Mouse (Mus musculus) forelimb bud, embryonic 11.5 days (tissue): ENCODE measurements at regions not wholly inside any gene's neighbourhood (a gene's known extent, or its start where the extent isn't known, plus 50 kb on each side); places are given as distances from the start of the nearest gene placed in this dataset.
"Not testable (repeated sequence)": the region's sequence is repeated elsewhere in the genome, so short reads cannot be mapped to it uniquely, and the experiment has no call there.

Experiments used
- DNase-seq: peaks from one replicate; pipeline ENCODE4 v3.0.0-alpha.2; 2012; ENCODE audit warnings: low read depth, low spot score

DNA sequence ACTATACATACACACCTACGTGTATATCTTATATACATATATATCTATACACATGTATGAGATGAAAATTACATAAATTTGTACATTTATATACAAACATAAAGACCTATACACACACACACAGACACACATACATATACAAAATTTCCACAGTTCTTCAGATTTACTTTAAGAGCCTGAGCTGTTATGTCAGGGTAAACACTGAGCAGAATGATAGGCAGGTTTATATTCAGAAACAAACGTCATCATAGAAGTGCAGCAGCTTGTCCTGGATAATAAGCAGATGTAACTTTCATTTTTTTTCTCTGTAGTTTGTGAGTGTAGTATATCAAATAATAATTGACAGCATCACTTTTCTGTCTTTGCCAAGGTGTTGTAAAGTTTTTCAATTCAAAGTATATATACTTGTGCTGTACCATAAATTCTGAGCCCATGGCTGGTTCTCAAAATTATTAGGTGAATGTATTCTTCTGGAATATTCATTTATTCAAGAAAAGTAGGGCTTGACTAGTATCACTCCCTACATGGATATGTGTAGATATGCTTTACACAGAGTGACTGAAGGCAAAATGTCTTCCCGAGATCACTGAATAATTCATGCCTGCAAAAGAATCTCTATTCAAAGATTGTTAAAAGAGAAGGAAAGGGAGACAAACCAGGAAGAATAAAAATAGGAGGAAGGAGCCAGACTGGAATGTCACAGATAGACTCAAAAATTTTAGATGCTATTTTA is 583.8 kb upstream of the Brinp3 start:
- no peak for DNase-seq

- no peak for DNase-seq
Measured at GRCm38 (mm10) chr1:145935798-145936197, 558.8 kb upstream of the Brinp3 start.

DNA sequence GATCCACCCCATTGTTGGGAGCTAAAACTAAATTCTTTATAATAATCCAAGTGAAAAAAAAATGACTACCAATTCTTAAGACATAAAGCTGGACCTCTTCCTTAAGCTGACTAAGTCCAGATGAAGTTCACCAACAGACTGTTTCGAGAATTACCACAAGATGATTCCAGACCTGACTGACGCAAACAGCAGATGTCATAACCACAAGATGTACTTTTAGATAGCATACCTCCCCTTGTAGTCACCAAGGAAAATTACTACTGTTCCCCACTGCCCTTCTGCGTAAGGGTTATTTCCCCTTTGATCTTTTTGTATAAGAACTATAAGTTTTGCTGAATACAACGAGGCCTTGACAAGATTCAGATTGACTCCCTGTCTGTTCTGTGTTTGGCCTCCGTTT is 536.8 kb upstream of the Brinp3 start:
- not testable (repeated sequence) for DNase-seq

- no peak for DNase-seq
Measured at GRCm38 (mm10) chr1:145962303-145962702, 532.3 kb upstream of the Brinp3 start.

DNA sequence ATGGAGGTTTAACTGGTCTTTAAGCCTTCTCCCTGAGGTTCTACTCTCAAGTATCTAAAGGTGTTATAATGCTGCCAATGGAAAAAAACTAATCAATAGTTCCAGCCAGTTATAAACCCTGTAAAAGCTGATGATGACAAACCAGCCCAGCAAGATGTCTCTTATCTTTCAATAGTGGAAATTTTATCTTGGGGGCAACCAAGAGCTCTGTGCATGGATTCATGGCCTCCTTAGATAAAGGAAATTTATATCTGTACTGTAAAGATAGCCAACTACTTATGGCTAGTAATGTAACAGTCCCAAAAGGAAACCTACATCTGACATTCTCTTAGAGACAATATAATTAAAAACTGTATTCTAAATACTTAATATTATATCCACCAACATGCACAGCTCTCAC is 526.5 kb upstream of the Brinp3 start:
- no peak for DNase-seq

DNA sequence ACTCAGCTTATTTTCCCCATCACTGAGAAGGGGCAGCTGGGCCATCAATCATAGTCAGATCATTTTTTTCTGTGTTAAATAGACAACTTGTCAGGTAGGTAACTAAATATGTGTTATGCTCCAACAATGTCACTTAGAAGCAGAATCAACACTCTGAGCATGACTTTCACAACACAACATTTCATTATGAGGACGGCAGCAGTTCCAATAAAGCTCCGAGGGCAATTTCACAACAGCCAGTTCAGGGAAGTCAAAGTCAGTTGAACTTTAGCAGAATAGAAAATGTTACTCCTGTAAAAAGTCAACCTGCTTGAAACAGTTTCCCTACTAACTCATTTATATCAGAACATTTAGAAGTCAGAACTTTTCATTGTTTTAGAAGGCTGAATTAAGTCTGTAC is 522.1 kb upstream of the Brinp3 start:
- no peak for DNase-seq

DNA sequence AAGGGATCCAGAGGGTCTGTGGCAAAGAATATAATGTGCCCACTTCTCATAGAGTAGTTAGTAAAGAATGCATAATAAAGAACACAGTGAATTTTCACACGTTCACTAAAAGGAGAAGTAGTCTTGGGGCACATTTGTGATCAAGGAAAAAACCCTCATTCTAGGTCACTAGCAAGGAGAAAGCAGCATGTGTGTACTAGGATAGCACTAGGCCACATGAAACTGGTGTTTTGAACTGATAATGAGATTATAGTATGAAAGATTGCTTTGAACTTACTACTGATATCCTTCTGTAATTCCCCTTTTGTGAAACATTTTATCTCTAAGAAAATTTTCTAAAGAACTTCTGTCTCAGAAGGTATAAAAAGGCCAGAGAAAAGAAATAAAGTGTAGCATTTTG is 492.6 kb upstream of the Brinp3 start:
- no peak for DNase-seq

GRCm38 (mm10) chr1:146015075-146015474 is 479.5 kb upstream of the Brinp3 start:
- no peak for DNase-seq

- no peak for DNase-seq
Measured at GRCm38 (mm10) chr1:146026660-146027059, 467.9 kb upstream of the Brinp3 start.

GRCm38 (mm10) chr1:146027650-146028049 is 466.9 kb upstream of the Brinp3 start:
- DNase-seq = peak; percentile 2

- DNase-seq = not testable (repeated sequence)
Measured at GRCm38 (mm10) chr1:146032396-146032795, 462.2 kb upstream of the Brinp3 start.

- not testable (repeated sequence) for DNase-seq
Measured at GRCm38 (mm10) chr1:146032926-146033325, 461.6 kb upstream of the Brinp3 start.

DNA sequence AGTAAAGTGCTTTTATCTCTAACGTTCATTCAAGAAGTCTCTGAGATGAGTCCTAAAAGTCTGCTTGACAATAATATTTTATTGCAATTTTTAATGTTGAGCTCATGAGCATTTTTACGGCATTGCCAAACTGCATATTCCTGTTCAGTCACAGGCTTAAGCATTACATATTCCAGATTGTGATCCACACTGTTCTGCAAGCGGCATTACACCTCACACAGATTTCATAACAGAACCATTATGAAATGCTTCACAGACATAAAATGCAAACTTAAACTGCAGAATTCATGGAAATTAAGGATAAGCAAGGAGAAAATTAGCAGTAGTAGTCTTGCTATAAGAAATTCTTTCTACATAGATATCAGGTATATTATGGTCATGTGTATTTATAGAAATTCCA is 442.1 kb upstream of the Brinp3 start:
- DNase-seq = no peak
